Mouse (Mus musculus) liver, postnatal 0 days (tissue): ENCODE data around the gene Methig1. TPM values are rescaled to one million over a fixed set of nuclear protein-coding genes. Genes with fewer than 3 reads are reported as not detected.
"Not testable (repeated sequence)": the region's sequence is repeated elsewhere in the genome, so short reads cannot be mapped to it uniquely, and the experiment has no call there.

Experiments used
- ATAC-seq: fragments of 200-750 bp; cut with Nextera tagmentation; 2 replicates; pipeline ENCODE4 v1.8.0; 2017; ENCODE audit warnings: mild to moderate bottlenecking, moderate library complexity
- DNase-seq: peaks from one replicate; pipeline ENCODE4 v3.0.0-alpha.2; 2016
- H3K27ac ChIP-seq: fragments of 300-500 bp; sonication (generic); 2 replicates; pipeline ENCODE4 v1.5.1; 2014; ENCODE audit warnings: antibody characterized with exemption, moderate library complexity, mild to moderate bottlenecking, low read depth
- H3K27me3 ChIP-seq: fragments of 300-500 bp; sonication (generic); 2 replicates; pipeline ENCODE4 v1.6.1; 2014; ENCODE audit warnings: low read length, control low read depth, mixed read lengths; ENCODE audit not compliant: insufficient read depth
- H3K36me3 ChIP-seq: fragments of 300-500 bp; sonication (generic); replicated peaks from 2 replicates; pipeline ENCODE4 v1.6.1; 2014; ENCODE audit warnings: mild to moderate bottlenecking, control low read depth, low read length, moderate library complexity, mixed read lengths; ENCODE audit not compliant: insufficient read depth
- H3K4me1 ChIP-seq: fragments of 300-500 bp; sonication (generic); 2 replicates; pipeline ENCODE4 v1.6.1; 2014; ENCODE audit warnings: antibody characterized with exemption, mild to moderate bottlenecking, control low read depth; ENCODE audit not compliant: insufficient read depth
- H3K4me2 ChIP-seq: fragments of 300-500 bp; sonication (generic); 2 replicates; pipeline ENCODE4 v1.6.1; 2014; ENCODE audit warnings: low read depth, mild to moderate bottlenecking, low read length, moderate library complexity, mixed read lengths
- H3K4me3 ChIP-seq: fragments of 300-500 bp; sonication (generic); 2 replicates; pipeline ENCODE4 v1.5.1; 2014; ENCODE audit warnings: low read depth, low read length
- H3K9ac ChIP-seq: fragments of 300-500 bp; sonication (generic); replicated peaks from 2 replicates; pipeline ENCODE4 v1.6.1; 2014; ENCODE audit warnings: mild to moderate bottlenecking, moderate library complexity
- H3K9me3 ChIP-seq: fragments of 300-500 bp; sonication (generic); 2 replicates; pipeline ENCODE4 v1.6.1; 2016; ENCODE audit warnings: mild to moderate bottlenecking, control low read depth, low read length, mixed read lengths
- CTCF ChIP-seq: sonication (generic); IDR thresholded peaks from 2 replicates; pipeline ENCODE4 v1.5.1; 2016; ENCODE audit warnings: antibody characterized with exemption, low read depth
- EP300 ChIP-seq: IDR thresholded peaks from 2 replicates; pipeline ENCODE4 v1.6.1; 2016; ENCODE audit warnings: antibody characterized with exemption, low read depth, mild to moderate bottlenecking
- WGBS: fragments of 180-500 bp; shearing (Covaris S2); extraction: QIAGEN DNeasy Blood & Tissue Kit; methylation state at CpG from one replicate; pipeline ENCODE4 v1.1.7; 2014; ENCODE audit not compliant: insufficient replicate concordance; 5-methylcytosine and 5-hydroxymethylcytosine counted together
- polyA plus RNA-seq: library from polyadenylated mRNA; unstranded; fragments of >200 nt; fragmentation: Nextera tagmentation; extraction: Ambion mirVana; gene quantifications from 2 replicates; pipeline ENCODE4 v1.2.1, GENCODE M21; 2015

The Methig1 gene
- polyA plus RNA-seq, 1 experiment from 2014 or later: 0.12 TPM

DNA sequence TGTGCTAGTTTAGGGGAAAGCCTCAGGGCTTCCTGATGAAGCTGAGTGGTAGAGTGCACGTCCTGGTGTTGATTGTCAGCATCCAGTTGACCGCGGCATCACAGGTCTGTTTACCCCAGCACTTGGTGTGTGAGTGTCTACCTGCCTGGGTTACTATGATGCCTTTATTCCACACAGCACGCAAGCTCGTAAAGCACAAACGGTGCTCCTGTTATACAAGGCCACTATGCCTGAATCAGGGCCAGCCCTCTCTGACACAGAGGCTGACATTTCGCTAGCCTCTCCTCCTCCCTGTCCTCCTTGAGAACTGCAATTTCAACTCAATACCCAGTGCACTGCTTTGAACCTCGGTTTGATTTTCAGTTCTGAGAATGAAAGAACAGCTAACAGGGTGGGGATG is 66.4 kb downstream of the Methig1 start:
- Histone ChIP-seq H3K4me2 (peak overlapping the region; percentile 97), H3K27me3 (no peaks in the 10 kb centered on the region), H3K27ac (peak overlapping the region; percentile 79), H3K9me3 (no peaks in the 10 kb centered on the region), H3K4me3 (peak overlapping the region; percentile 97), H3K36me3 (no peaks in the 10 kb centered on the region), H3K4me1 (peaks cover 62% of the 10 kb centered on the region), H3K9ac (peak overlapping the region; percentile 57)
- no peak for TF ChIP-seq EP300
- ATAC-seq: no peak
- WGBS: 58% methylated on average over 8 of the region's 8 CpGs
- no peak for DNase-seq

DNA sequence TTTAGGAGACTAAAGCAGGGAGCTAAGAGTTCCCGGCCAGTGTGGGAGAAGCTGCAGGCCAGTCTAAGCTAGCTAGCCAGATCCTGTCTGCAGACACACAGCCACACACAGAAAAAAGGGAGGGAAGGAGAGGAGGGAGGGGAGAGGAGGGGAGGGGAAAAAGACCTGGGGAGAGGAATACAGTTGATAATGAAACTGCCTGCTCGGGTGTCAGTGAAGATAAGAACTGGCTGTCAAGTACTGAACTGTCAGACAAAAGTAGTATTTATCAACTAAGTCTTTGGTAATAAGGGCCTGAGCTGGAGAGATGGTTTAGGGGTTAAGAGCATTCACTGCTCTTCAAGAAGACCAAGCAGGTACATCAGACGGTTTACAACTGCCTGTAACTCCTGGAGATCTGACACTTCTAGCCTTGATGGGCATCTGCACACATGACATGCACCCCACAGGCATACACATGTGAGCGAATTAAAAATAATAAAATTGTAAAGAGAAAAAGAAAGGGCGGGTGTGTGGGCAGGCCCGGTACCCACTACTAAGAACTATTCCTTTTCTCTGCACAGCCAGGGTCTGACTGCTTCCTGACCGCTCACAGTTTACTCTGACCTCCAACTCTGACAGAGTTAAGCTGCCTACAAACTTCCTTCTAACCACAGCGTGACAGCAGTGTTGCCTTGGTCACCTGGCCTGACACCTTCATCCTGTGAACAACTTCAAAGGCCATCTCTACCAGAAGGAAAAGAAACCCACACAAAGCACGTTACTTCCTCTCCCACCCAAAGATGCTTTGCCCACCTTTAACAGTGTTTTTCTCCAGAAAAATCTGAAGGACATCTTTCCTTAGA is 67.2 kb downstream of the Methig1 start:
- Histone ChIP-seq H3K27ac (peak overlapping the region; percentile 79), H3K9ac (peak overlapping the region; percentile 57), H3K27me3 (no peaks in the 10 kb centered on the region), H3K4me3 (peak overlapping the region; percentile 97), H3K9me3 (no peaks in the 10 kb centered on the region), H3K4me2 (peak overlapping the region; percentile 97), H3K4me1 (peaks cover 59% of the 10 kb centered on the region), H3K36me3 (no peaks in the 10 kb centered on the region)
- TF ChIP-seq EP300: peak; percentile 98
- no peak for TF ChIP-seq CTCF
- DNase-seq (peak; percentile 42), ATAC-seq (peak; percentile 45)
- WGBS: 42% methylated on average over 9 of the region's 9 CpGs

DNA sequence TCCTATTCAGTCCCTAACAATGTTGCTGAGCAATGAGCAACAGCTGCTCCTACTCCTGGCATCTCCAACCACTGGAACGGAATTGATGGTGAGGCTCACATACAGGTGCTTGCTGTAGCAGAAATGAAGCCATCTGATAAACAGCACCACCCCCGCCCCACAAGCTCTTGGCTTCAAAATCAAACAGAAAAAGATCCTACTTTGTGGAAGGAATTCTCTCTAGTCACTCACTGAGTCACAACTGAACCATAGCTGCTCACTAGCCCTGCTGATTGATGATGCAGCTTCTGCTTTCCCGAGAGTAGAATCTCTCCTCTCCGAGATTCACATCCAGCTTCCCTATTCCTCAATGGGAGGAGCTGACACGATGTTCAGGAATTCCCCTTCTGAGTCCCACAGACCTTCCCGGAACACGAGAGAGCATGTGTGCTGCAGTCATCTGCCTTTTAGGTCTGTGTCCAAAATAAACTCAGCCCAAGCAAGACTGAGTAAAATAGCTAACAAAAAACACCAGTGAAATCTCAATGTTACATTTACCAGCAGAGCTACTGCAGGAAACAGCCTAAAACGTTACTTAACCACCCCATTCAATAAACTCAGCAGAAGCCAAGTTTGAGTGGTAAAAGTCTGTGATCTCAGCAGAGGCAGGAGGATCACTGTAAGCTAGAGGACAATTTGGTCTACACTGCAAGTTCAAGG is 68.3 kb downstream of the Methig1 start:
- peak overlapping the region; percentile 79 for H3K27ac ChIP-seq
- H3K4me3 ChIP-seq: peak overlapping the region; percentile 97
- DNase-seq (no peak), ATAC-seq (no peak)
- no peaks in the 10 kb centered on the region for H3K27me3 ChIP-seq
- peaks cover 48% of the 10 kb centered on the region for H3K4me1 ChIP-seq
- H3K9ac ChIP-seq: peak overlapping the region; percentile 96
- peak overlapping the region; percentile 97 for H3K4me2 ChIP-seq
- no peaks in the 10 kb centered on the region for H3K36me3 ChIP-seq
- WGBS: 27% methylated on average over 8 of the region's 8 CpGs
- no peaks in the 10 kb centered on the region for H3K9me3 ChIP-seq
- TF ChIP-seq EP300 (no peak), CTCF (no peak)

DNA sequence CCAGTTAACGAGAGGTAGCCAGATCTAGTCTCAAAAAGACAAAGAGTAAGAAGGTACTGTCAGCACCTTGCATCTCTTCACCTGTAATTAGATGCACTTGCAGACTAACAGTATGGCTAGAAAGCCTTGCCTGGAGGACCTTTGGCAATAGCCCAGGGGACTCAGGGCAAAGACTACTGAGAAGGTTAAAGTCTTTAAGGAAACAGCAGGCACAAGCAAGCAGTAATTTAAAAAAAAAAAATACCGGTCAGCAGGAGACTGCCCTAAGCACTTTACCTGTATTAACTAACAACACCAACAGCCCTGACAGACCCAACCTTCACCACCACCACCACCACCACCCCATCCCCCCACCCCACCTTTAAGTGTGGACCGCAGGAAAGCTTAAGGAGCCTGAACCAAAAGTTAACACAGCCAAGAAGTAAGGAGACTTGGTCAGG is 68.8 kb downstream of the Methig1 start, which contains the start of gene Gm5475:
Gene Gm5475, plus strand, starts transcription at position 390 of the 440 bp plus-strand sequence.
- H3K4me3 ChIP-seq: peak within 1 kb of the TSS; percentile 97
- WGBS: 20% methylated on average over 3 of the region's 3 CpGs
- not testable (repeated sequence) for H3K9me3 ChIP-seq, ATAC-seq, H3K27me3 ChIP-seq, H3K36me3 ChIP-seq, DNase-seq
- H3K4me1 ChIP-seq: peaks cover 44% of the 10 kb centered on the region
- H3K4me2 ChIP-seq: peak within 1 kb of the TSS; percentile 97
- peak within 1 kb of the TSS; percentile 96 for H3K9ac ChIP-seq
- H3K27ac ChIP-seq: peak within 1 kb of the TSS; percentile 79

DNA sequence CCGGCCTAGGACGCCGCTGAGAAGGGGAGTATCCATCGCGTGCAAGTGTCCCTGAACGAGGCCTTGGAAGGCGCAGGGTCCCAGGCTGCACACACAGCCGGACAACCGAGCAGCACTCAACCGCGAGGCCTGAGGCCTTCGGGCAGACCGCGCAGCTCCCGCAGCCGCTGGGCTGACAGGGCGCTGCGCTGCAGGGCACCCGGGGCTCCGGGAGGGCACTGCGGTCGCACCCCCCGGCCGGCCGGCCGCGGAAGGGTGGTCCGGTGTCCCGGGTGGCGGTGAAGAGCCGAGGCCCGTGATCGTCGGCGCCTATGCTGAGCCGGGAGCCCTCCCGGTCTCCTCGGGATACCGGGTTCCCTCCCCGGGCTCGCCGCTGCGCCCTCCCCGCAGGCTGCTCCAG is 69.5 kb downstream of the Methig1 start:
- ATAC-seq (peak; percentile 57), DNase-seq (peak; percentile 62)
- under 1% methylated on average over 40 of the region's 44 CpGs for WGBS
- peak overlapping the region; percentile 97 for H3K4me3 ChIP-seq
- peak overlapping the region; percentile 96 for H3K9ac ChIP-seq
- H3K4me2 ChIP-seq: peak overlapping the region; percentile 97
- no peak for TF ChIP-seq EP300
- no peak for TF ChIP-seq CTCF
- H3K9me3 ChIP-seq: no peaks in the 10 kb centered on the region
- H3K27ac ChIP-seq: peak overlapping the region; percentile 79
- H3K36me3 ChIP-seq: no peaks in the 10 kb centered on the region
- H3K4me1 ChIP-seq: peaks cover 44% of the 10 kb centered on the region
- H3K27me3 ChIP-seq: no peaks in the 10 kb centered on the region
